Mouse (Mus musculus) hindbrain, embryonic 16.5 days (tissue): ENCODE data around the gene Sptssa. TPM values are rescaled to one million over a fixed set of nuclear protein-coding genes. Genes with fewer than 3 reads are reported as not detected.

ENCODE experiments used
- ATAC-seq: fragments of 200-750 bp; cut with Nextera tagmentation; 2 replicates; pipeline ENCODE4 v1.8.0; 2017; ENCODE audit warnings: moderate TSS enrichment, moderate library complexity
- H3K27ac ChIP-seq: fragments of 300-500 bp; sonication (generic); 2 replicates; pipeline ENCODE4 v1.5.1; 2014; ENCODE audit warnings: low read depth, mild to moderate bottlenecking, control low read depth, low read length, moderate library complexity
- H3K27me3 ChIP-seq: fragments of 300-500 bp; sonication (generic); replicated peaks from 2 replicates; pipeline ENCODE4 v1.6.1; 2014; ENCODE audit warnings: low read length; ENCODE audit not compliant: control insufficient read depth, insufficient read depth
- H3K36me3 ChIP-seq: fragments of 300-500 bp; sonication (generic); 2 replicates; pipeline ENCODE4 v1.6.1; 2014; ENCODE audit warnings: mild to moderate bottlenecking, low read length, moderate library complexity, mixed read lengths; ENCODE audit not compliant: control insufficient read depth, insufficient read depth
- H3K4me1 ChIP-seq: fragments of 300-500 bp; sonication (generic); 2 replicates; pipeline ENCODE4 v1.6.1; 2014; ENCODE audit warnings: low read depth, low read length; ENCODE audit not compliant: control insufficient read depth, insufficient read depth
- H3K4me2 ChIP-seq: fragments of 300-500 bp; sonication (generic); 2 replicates; pipeline ENCODE4 v1.6.1; 2014; ENCODE audit warnings: mild to moderate bottlenecking, low read length, control low read depth, moderate library complexity
- H3K4me3 ChIP-seq: fragments of 300-500 bp; sonication (generic); 2 replicates; pipeline ENCODE4 v1.5.1; 2014; ENCODE audit warnings: mild to moderate bottlenecking, low read length, control low read depth, moderate library complexity
- H3K9ac ChIP-seq: fragments of 300-500 bp; sonication (generic); 2 replicates; pipeline ENCODE4 v1.6.1; 2014; ENCODE audit warnings: low read depth, mild to moderate bottlenecking, control low read depth, low read length, moderate library complexity
- H3K9me3 ChIP-seq: fragments of 300-500 bp; sonication (generic); 2 replicates; pipeline ENCODE4 v1.6.1; 2014; ENCODE audit warnings: mild to moderate bottlenecking, low read length, moderate library complexity; ENCODE audit not compliant: control insufficient read depth
- WGBS: fragments of 180-500 bp; shearing (Covaris S2); extraction: QIAGEN DNeasy Blood & Tissue Kit; methylation state at CpG from one replicate; pipeline ENCODE4 v1.1.7; 2014; 5-methylcytosine and 5-hydroxymethylcytosine counted together
- polyA plus RNA-seq: library from polyadenylated mRNA; unstranded; fragments of >200 nt; fragmentation: Nextera tagmentation; extraction: Ambion mirVana; gene quantifications from 2 replicates; pipeline ENCODE4 v1.2.1, GENCODE M21; 2015

Gene Sptssa
- 198 and 213 TPM in 2 replicates for polyA plus RNA-seq

GRCm38 (mm10) chr12:54656396-54657171 is at the start of gene Sptssa:
Sptssa (minus strand) TSS chr12:54656573.
- H3K36me3 ChIP-seq: no peaks in the 10 kb centered on the region
- H3K4me2 ChIP-seq: peak within 1 kb of the TSS; percentile 62
- H3K9ac ChIP-seq: peak within 1 kb of the TSS; percentile 85
- H3K4me1 ChIP-seq: peaks cover 13% of the 10 kb centered on the region
- H3K27ac ChIP-seq: peak within 1 kb of the TSS; percentile 88
- H3K9me3 ChIP-seq: no peaks in the 10 kb centered on the region
- H3K27me3 ChIP-seq: no peaks in the 10 kb centered on the region
- ATAC-seq: peak; percentile 99
- H3K4me3 ChIP-seq: peak within 1 kb of the TSS; percentile 74
- WGBS: 7% methylated on average over 51 of the region's 53 CpGs

GRCm38 (mm10) chr12:54699394-54699793 is 43.0 kb upstream of the Sptssa start:
- Histone ChIP-seq H3K4me3 (no peak overlapping the region), H3K4me1 (peaks cover 5% of the 10 kb centered on the region), H3K9me3 (no peaks in the 10 kb centered on the region), H3K27ac (no peak overlapping the region), H3K4me2 (no peak overlapping the region), H3K36me3 (no peaks in the 10 kb centered on the region), H3K27me3 (no peaks in the 10 kb centered on the region), H3K9ac (no peak overlapping the region)
- ATAC-seq: no peak
- WGBS: 67% methylated on average over 7 of the region's 7 CpGs

- Histone ChIP-seq H3K9me3 (no peaks in the 10 kb centered on the region), H3K9ac (no peak overlapping the region), H3K36me3 (no peaks in the 10 kb centered on the region), H3K4me3 (no peak overlapping the region), H3K27me3 (no peaks in the 10 kb centered on the region), H3K4me2 (no peak overlapping the region), H3K4me1 (peaks cover 11% of the 10 kb centered on the region), H3K27ac (0 out of 2 replicates have a peak overlapping the region, but pooled peaks have one; percentile 17)
- ATAC-seq: no peak
- WGBS: 61% methylated on average over 6 of the region's 6 CpGs
Observed at GRCm38 (mm10) chr12:54697791-54698250, 41.4 kb upstream of the Sptssa start.

- H3K36me3 ChIP-seq: no peaks in the 10 kb centered on the region
- no peaks in the 10 kb centered on the region for H3K27me3 ChIP-seq
- WGBS: 11% methylated on average over 7 of the region's 7 CpGs
- no peak overlapping the region for H3K4me3 ChIP-seq
- 0 out of 2 replicates have a peak overlapping the region, but pooled peaks have one; percentile 34 for H3K27ac ChIP-seq
- peak; percentile 63 for ATAC-seq
- peaks cover 11% of the 10 kb centered on the region for H3K4me1 ChIP-seq
- H3K9ac ChIP-seq: no peak overlapping the region
- no peaks in the 10 kb centered on the region for H3K9me3 ChIP-seq
- H3K4me2 ChIP-seq: no peak overlapping the region
Observed at GRCm38 (mm10) chr12:54697003-54697597, 40.7 kb upstream of the Sptssa start.

- no peaks in the 10 kb centered on the region for H3K9me3 ChIP-seq
- H3K36me3 ChIP-seq: no peaks in the 10 kb centered on the region
- H3K9ac ChIP-seq: peak overlapping the region; percentile 95
- peaks cover 11% of the 10 kb centered on the region for H3K4me1 ChIP-seq
- under 1% methylated on average over 32 of the region's 32 CpGs for WGBS
- peak overlapping the region; percentile 98 for H3K27ac ChIP-seq
- peak overlapping the region; percentile 86 for H3K4me3 ChIP-seq
- H3K27me3 ChIP-seq: no peaks in the 10 kb centered on the region
- peak overlapping the region; percentile 80 for H3K4me2 ChIP-seq
- peak; percentile 91 for ATAC-seq
Observed at GRCm38 (mm10) chr12:54696242-54697002, 40.0 kb upstream of the Sptssa start.

GRCm38 (mm10) chr12:54695511-54696241 is 39.3 kb upstream of the Sptssa start, which contains the start of gene Eapp:
Eapp (minus strand) TSS chr12:54695897.
- Histone ChIP-seq H3K9me3 (no peaks in the 10 kb centered on the region), H3K4me2 (peak within 1 kb of the TSS; percentile 80), H3K4me3 (peak within 1 kb of the TSS; percentile 86), H3K36me3 (no peaks in the 10 kb centered on the region), H3K27ac (peak within 1 kb of the TSS; percentile 98), H3K9ac (peak within 1 kb of the TSS; percentile 95), H3K4me1 (peaks cover 11% of the 10 kb centered on the region), H3K27me3 (no peaks in the 10 kb centered on the region)
- peak; percentile 93 for ATAC-seq
- under 1% methylated on average over 57 of the region's 57 CpGs for WGBS

- ATAC-seq: no peak
- Histone ChIP-seq H3K4me2 (peak overlapping the region; percentile 80), H3K36me3 (peaks cover 3% of the 10 kb centered on the region; the same call in 1 of the 2 replicates), H3K4me1 (peaks cover 11% of the 10 kb centered on the region), H3K27ac (peak overlapping the region; percentile 98), H3K27me3 (no peaks in the 10 kb centered on the region), H3K9ac (peak overlapping the region; percentile 95), H3K9me3 (no peaks in the 10 kb centered on the region), H3K4me3 (peak overlapping the region; percentile 86)
- 37% methylated on average over 12 of the region's 12 CpGs for WGBS
Observed at GRCm38 (mm10) chr12:54694847-54695510, 38.6 kb upstream of the Sptssa start.

- H3K27ac ChIP-seq: no peak overlapping the region
- WGBS: 96% methylated on average over 5 of the region's 5 CpGs
- no peaks in the 10 kb centered on the region for H3K9me3 ChIP-seq
- no peak for ATAC-seq
- no peaks in the 10 kb centered on the region for H3K27me3 ChIP-seq
- no peak overlapping the region for H3K9ac ChIP-seq
- peaks cover 14% of the 10 kb centered on the region; the same call in 1 of the 2 replicates for H3K36me3 ChIP-seq
- no peak overlapping the region for H3K4me2 ChIP-seq
- no peak overlapping the region for H3K4me3 ChIP-seq
- H3K4me1 ChIP-seq: peaks cover 5% of the 10 kb centered on the region; the same call in 1 of the 2 replicates
Observed at GRCm38 (mm10) chr12:54689082-54689481, 32.7 kb upstream of the Sptssa start.
